ENCODE assay signal across 9 mouse cellular contexts in genomic region chr9:46329250-46329648, GRCm38 (mm10). TPM values are rescaled to one million over a fixed set of nuclear protein-coding genes. Genes with fewer than 3 reads are reported as not detected.
DNase-seq lines count a peak whose midpoint lies in the region; ATAC-seq and TF ChIP-seq lines count a peak whose summit lies in the region.
"Had no signal": no experiment of that assay in that cellular context is flagged by ENCODE, and none has a peak within 500 bp of the region (broad histone marks: within the 10 kb centered on the region; RNA-seq: fewer than 3 reads in every experiment).

No protein-coding gene starts in this region.

- peak overlapping the region; percentile 60 for H3K4me2 ChIP-seq in embryonic facial prominence, embryonic 14.5 days (ENCODE audit: low read depth, low read length)
- peak overlapping the region; percentile 50 for H3K4me2 ChIP-seq in hindbrain, embryonic 15.5 days

- TF ChIP-seq CTCF in layer of hippocampus, adult 2 months (conservative IDR thresholded peaks at IDR 0.05), result no peak

- no peak for DNase-seq in layer of hippocampus, adult 2 months (ENCODE audit: low spot score in 2 of 2)
- DNase-seq in layer of hippocampus, adult 8-10 months (ENCODE audit: low spot score in 2 of 2), result no peak
- DNase-seq in embryonic facial prominence, embryonic 14.5 days (ENCODE audit: low spot score), result peak; percentile 43
- peak; percentile 39 for DNase-seq in lung, postnatal 10 days
- no peak for DNase-seq in right cerebral cortex, postnatal 36 days (ENCODE audit: low spot score in 2 of 2)
- DNase-seq in frontal cortex, postnatal 36 days (ENCODE audit: low spot score in 2 of 2), result no peak
- DNase-seq in ovary, postnatal 10 days (ENCODE audit: low spot score), result no peak

- H3K9me3 ChIP-seq in embryonic facial prominence, embryonic 14.5 days (ENCODE audit: control insufficient read depth, low read length), result no peaks in the 10 kb centered on the region
- no peaks in the 10 kb centered on the region for H3K9me3 ChIP-seq in hindbrain, embryonic 15.5 days

- H3K27me3 ChIP-seq in embryonic facial prominence, embryonic 14.5 days (replicated peaks; ENCODE audit: control insufficient read depth, insufficient read depth, low read length), result no peaks in the 10 kb centered on the region; the same call in 1 of the 2 replicates
- H3K27me3 ChIP-seq in hindbrain, embryonic 15.5 days, result no peaks in the 10 kb centered on the region

- no peaks in the 10 kb centered on the region for H3K36me3 ChIP-seq in embryonic facial prominence, embryonic 14.5 days (ENCODE audit: control insufficient read depth, insufficient read depth, low read length)
- H3K36me3 ChIP-seq in hindbrain, embryonic 15.5 days, result no peaks in the 10 kb centered on the region

- H3K27ac ChIP-seq in layer of hippocampus, adult 2 months, result peak overlapping the region; percentile 89
- H3K27ac ChIP-seq in embryonic facial prominence, embryonic 14.5 days (replicated peaks; ENCODE audit: low read depth, low read length), result peak overlapping the region; percentile 65
- peak overlapping the region; percentile 77 for H3K27ac ChIP-seq in hindbrain, embryonic 15.5 days (replicated peaks)
- H3K27ac ChIP-seq: macrophage had no signal

- peak overlapping the region; percentile 66 for H3K9ac ChIP-seq in embryonic facial prominence, embryonic 14.5 days (ENCODE audit: low read depth, low read length)
- H3K9ac ChIP-seq in hindbrain, embryonic 15.5 days, result 0 out of 2 replicates have a peak overlapping the region, but pooled peaks have one; percentile 26

- ATAC-seq in embryonic facial prominence, embryonic 14.5 days (ENCODE audit: low read depth), result peak; percentile 60; the same call in 1 of the 2 replicates
- ATAC-seq in hindbrain, embryonic 15.5 days (ENCODE audit: low FRiP score, low read depth), result no peak

- 6% methylated on average over 19 of the region's 19 CpGs for WGBS in embryonic facial prominence, embryonic 14.5 days
- 2% methylated on average over 19 of the region's 19 CpGs for WGBS in hindbrain, embryonic 15.5 days

- H3K4me3 ChIP-seq in layer of hippocampus, adult 2 months, result peak overlapping the region; percentile 50
- peak overlapping the region; percentile 29 for H3K4me3 ChIP-seq in embryonic facial prominence, embryonic 14.5 days (ENCODE audit: low read depth, low read length)
- peak overlapping the region; percentile 3 for H3K4me3 ChIP-seq in hindbrain, embryonic 15.5 days

- H3K4me1 ChIP-seq in embryonic facial prominence, embryonic 14.5 days (ENCODE audit: control insufficient read depth, insufficient read depth, low read length), result peaks cover 17% of the 10 kb centered on the region; the same call in 1 of the 2 replicates
- H3K4me1 ChIP-seq in hindbrain, embryonic 15.5 days (replicated peaks), result peaks cover 22% of the 10 kb centered on the region

RNA-seq across cellular contexts. Expression of gene 4931429L15Rik, which starts 9.5 kb away (rescaled TPM):
- total RNA-seq in layer of hippocampus, adult 2 months (2021), result not detected
- total RNA-seq in layer of hippocampus, adult 8-10 months (2022), result under 1 TPM in 1 of 4 experiments, not detected in 3; 0.31 TPM
- not detected in 2 replicates for polyA plus RNA-seq in embryonic facial prominence, embryonic 14.5 days (2014; fragmentation: Nextera tagmentation; extraction: Ambion mirVana)
- 0.13 TPM in 1 of 2 replicates, not detected in the other for polyA plus RNA-seq in hindbrain, embryonic 15.5 days (2015; fragmentation: Nextera tagmentation; extraction: Ambion mirVana)
- polyA plus RNA-seq: macrophage had no signal

RNA-seq across cellular contexts. Expression of gene Bud13, which starts 46.4 kb away (rescaled TPM):
- 10 to 100 TPM; 13.5 to 14.4 TPM for total RNA-seq in layer of hippocampus, adult 2 months (2021)
- 10 to 100 TPM in 2 of 4 experiments, 1 to 10 TPM in 2; 9.3 to 12.7 (median 11.0) TPM for total RNA-seq in layer of hippocampus, adult 8-10 months (2022)
- 19.1 and 23.3 TPM in 2 replicates for polyA plus RNA-seq in embryonic facial prominence, embryonic 14.5 days (2014; fragmentation: Nextera tagmentation; extraction: Ambion mirVana)
- polyA plus RNA-seq in hindbrain, embryonic 15.5 days (2015; fragmentation: Nextera tagmentation; extraction: Ambion mirVana), result 15.6 and 18.1 TPM in 2 replicates

RNA-seq across cellular contexts. Expression of gene Zpr1, which starts 56.4 kb away (rescaled TPM):
- total RNA-seq in layer of hippocampus, adult 2 months (2021), result 10 to 100 TPM; 34.4 to 41.1 TPM
- total RNA-seq in layer of hippocampus, adult 8-10 months (2022), result 10 to 100 TPM; 38.6 to 52.6 (median 42.0) TPM
- 54.2 and 54.6 TPM in 2 replicates for polyA plus RNA-seq in embryonic facial prominence, embryonic 14.5 days (2014; fragmentation: Nextera tagmentation; extraction: Ambion mirVana)
- 55.7 and 60.3 TPM in 2 replicates for polyA plus RNA-seq in hindbrain, embryonic 15.5 days (2015; fragmentation: Nextera tagmentation; extraction: Ambion mirVana)

Comparison
In these comparisons a context has a peak if more than half of its experiments do, and no peak if none do; other contexts are left out.
1. DNase-seq: peak in embryonic facial prominence, embryonic 14.5 days (single experiment) and lung, postnatal 10 days (single experiment); none in layer of hippocampus, adult 2 months (0 of 2), layer of hippocampus, adult 8-10 months (0 of 2), right cerebral cortex, postnatal 36 days (0 of 2), frontal cortex, postnatal 36 days (0 of 2) and ovary, postnatal 10 days (single experiment).
2. Peak in every context shown above with its lines, with median percentiles within 50 percentile points of each other: H3K27ac ChIP-seq and H3K4me3 ChIP-seq.